Mouse (Mus musculus) hindbrain, embryonic 12.5 days (tissue): ENCODE results near the gene Ccdc60. TPM values are rescaled to one million over a fixed set of nuclear protein-coding genes. Genes with fewer than 3 reads are reported as not detected.

ENCODE experiments used
- ATAC-seq: fragments of 200-750 bp; cut with Nextera tagmentation; 2 replicates; pipeline ENCODE4 v1.8.0; 2017; ENCODE audit warnings: moderate TSS enrichment; ENCODE audit not compliant: low FRiP score
- H3K27ac ChIP-seq: fragments of 300-500 bp; sonication (generic); 2 replicates; pipeline ENCODE4 v1.5.1; 2016; ENCODE audit warnings: mild to moderate bottlenecking
- H3K27me3 ChIP-seq: fragments of 300-500 bp; sonication (generic); 2 replicates; pipeline ENCODE4 v1.6.1; 2016; ENCODE audit warnings: mild to moderate bottlenecking
- H3K36me3 ChIP-seq: fragments of 300-500 bp; sonication (generic); 2 replicates; pipeline ENCODE4 v1.6.1; 2016; ENCODE audit warnings: mild to moderate bottlenecking
- H3K4me1 ChIP-seq: fragments of 300-500 bp; sonication (generic); 2 replicates; pipeline ENCODE4 v1.6.1; 2016
- H3K4me2 ChIP-seq: fragments of 300-500 bp; sonication (generic); replicated peaks from 2 replicates; pipeline ENCODE4 v1.6.1; 2016; ENCODE audit warnings: mild to moderate bottlenecking
- H3K4me3 ChIP-seq: fragments of 300-500 bp; sonication (generic); 2 replicates; pipeline ENCODE4 v1.5.1; 2016; ENCODE audit warnings: mild to moderate bottlenecking
- H3K9ac ChIP-seq: fragments of 300-500 bp; sonication (generic); 2 replicates; pipeline ENCODE4 v1.6.1; 2016; ENCODE audit warnings: mild to moderate bottlenecking, moderate library complexity
- H3K9me3 ChIP-seq: fragments of 300-500 bp; sonication (generic); replicated peaks from 2 replicates; pipeline ENCODE4 v1.6.1; 2016; ENCODE audit warnings: mild to moderate bottlenecking
- WGBS: fragments of 180-500 bp; shearing (Covaris S2); methylation state at CpG from one replicate; pipeline ENCODE4 v1.1.7; 2016; 5-methylcytosine and 5-hydroxymethylcytosine counted together
- polyA plus RNA-seq: library from polyadenylated mRNA; unstranded; fragments of >200 nt; fragmentation: Nextera tagmentation; extraction: Ambion mirVana; gene quantifications from 2 replicates; pipeline ENCODE4 v1.2.1, GENCODE M21; 2016

Gene Ccdc60
- polyA plus RNA-seq, 1 experiment from 2014 or later = 2.4 TPM

DNA sequence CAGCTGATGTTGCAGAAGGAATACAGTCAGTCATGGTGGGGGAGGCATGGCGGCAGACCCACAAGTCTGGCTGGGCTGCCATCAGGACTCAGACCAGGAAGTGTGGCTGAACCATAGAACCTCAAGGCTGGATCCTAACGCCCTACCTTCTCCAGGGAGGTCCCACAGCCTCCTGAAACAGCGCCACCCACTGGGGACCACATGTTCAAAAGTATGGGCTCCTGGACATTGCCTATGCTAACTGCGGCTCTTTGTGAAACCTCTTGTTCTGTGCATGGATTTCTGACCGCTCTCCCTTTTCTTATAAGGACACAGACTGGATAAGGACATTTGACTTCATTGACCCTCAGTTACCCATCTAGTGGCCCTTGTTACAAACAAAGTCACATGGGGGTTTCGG, 64.8 kb downstream of the Ccdc60 start:
- H3K36me3 ChIP-seq = no peaks in the 10 kb centered on the region
- no peak overlapping the region for H3K27ac ChIP-seq
- no peak overlapping the region for H3K4me2 ChIP-seq
- H3K9me3 ChIP-seq = no peaks in the 10 kb centered on the region
- no peaks in the 10 kb centered on the region for H3K27me3 ChIP-seq
- no peaks in the 10 kb centered on the region for H3K4me1 ChIP-seq
- 78% methylated on average over 6 of the region's 6 CpGs for WGBS
- no peak overlapping the region for H3K9ac ChIP-seq
- no peak overlapping the region for H3K4me3 ChIP-seq
- ATAC-seq = no peak

- Histone ChIP-seq H3K9ac (no peak overlapping the region), H3K9me3 (no peaks in the 10 kb centered on the region), H3K36me3 (no peaks in the 10 kb centered on the region), H3K27ac (no peak overlapping the region), H3K27me3 (peaks cover 2% of the 10 kb centered on the region; the same call in 1 of the 2 replicates), H3K4me3 (no peak overlapping the region), H3K4me1 (no peaks in the 10 kb centered on the region), H3K4me2 (no peak overlapping the region)
- ATAC-seq = no peak
- WGBS = 93% methylated on average over 3 of the region's 3 CpGs
Measured at GRCm38 (mm10) chr5:116221916-116222315, 66.9 kb downstream of the Ccdc60 start.

DNA sequence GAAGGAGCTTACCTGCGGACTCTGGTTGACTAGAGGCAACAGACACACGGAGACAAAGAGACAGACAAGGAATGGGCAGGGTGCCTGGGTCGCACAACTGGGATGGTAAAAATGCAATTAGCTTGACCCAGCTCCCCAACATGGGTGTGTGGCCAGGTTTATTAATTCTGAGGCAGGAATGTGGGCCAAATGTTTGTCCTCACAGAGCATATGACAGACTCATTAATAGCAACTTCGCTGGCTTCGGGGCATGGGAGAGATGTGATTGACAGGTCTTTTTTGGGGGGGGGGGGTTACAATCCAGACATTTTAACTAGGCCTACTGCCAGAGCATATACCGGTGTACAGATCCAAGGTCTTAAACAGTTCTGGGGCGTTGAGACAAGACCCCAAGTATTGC, 69.5 kb downstream of the Ccdc60 start:
- WGBS = 77% methylated on average over 7 of the region's 7 CpGs
- H3K9me3 ChIP-seq = no peaks in the 10 kb centered on the region

GRCm38 (mm10) chr5:116212706-116213105, 76.1 kb downstream of the Ccdc60 start:
- WGBS = 61% methylated on average over 5 of the region's 5 CpGs
- no peak overlapping the region for H3K27ac ChIP-seq
- no peaks in the 10 kb centered on the region for H3K36me3 ChIP-seq
- H3K4me1 ChIP-seq = peaks cover 24% of the 10 kb centered on the region
- no peak overlapping the region for H3K4me3 ChIP-seq
- no peak overlapping the region for H3K4me2 ChIP-seq
- no peak for ATAC-seq
- no peaks in the 10 kb centered on the region for H3K9me3 ChIP-seq
- H3K27me3 ChIP-seq = peaks cover 5% of the 10 kb centered on the region; the same call in 1 of the 2 replicates
- no peak overlapping the region for H3K9ac ChIP-seq

More for the DNA sequence above, 69.5 kb downstream of the Ccdc60 start:
- no peak overlapping the region for H3K4me3 ChIP-seq
- H3K9ac ChIP-seq = no peak overlapping the region
- H3K4me1 ChIP-seq = no peaks in the 10 kb centered on the region
- no peak overlapping the region for H3K4me2 ChIP-seq
- no peak for ATAC-seq
- H3K36me3 ChIP-seq = no peaks in the 10 kb centered on the region
- no peak overlapping the region for H3K27ac ChIP-seq
- H3K27me3 ChIP-seq = peaks cover 5% of the 10 kb centered on the region; the same call in 1 of the 2 replicates

- Histone ChIP-seq H3K4me1 (peaks cover 29% of the 10 kb centered on the region), H3K27me3 (0 out of 2 replicates have a peak, but pooled peaks cover 4% of the 10 kb centered on the region), H3K36me3 (no peaks in the 10 kb centered on the region), H3K4me3 (no peak overlapping the region), H3K27ac (peak overlapping the region; percentile 74), H3K9me3 (no peaks in the 10 kb centered on the region), H3K9ac (no peak overlapping the region), H3K4me2 (no peak overlapping the region)
- peak; percentile 46 for ATAC-seq
- 34% methylated on average over 11 of the region's 11 CpGs for WGBS
Measured at GRCm38 (mm10) chr5:116209378-116210091, 79.2 kb downstream of the Ccdc60 start.

DNA sequence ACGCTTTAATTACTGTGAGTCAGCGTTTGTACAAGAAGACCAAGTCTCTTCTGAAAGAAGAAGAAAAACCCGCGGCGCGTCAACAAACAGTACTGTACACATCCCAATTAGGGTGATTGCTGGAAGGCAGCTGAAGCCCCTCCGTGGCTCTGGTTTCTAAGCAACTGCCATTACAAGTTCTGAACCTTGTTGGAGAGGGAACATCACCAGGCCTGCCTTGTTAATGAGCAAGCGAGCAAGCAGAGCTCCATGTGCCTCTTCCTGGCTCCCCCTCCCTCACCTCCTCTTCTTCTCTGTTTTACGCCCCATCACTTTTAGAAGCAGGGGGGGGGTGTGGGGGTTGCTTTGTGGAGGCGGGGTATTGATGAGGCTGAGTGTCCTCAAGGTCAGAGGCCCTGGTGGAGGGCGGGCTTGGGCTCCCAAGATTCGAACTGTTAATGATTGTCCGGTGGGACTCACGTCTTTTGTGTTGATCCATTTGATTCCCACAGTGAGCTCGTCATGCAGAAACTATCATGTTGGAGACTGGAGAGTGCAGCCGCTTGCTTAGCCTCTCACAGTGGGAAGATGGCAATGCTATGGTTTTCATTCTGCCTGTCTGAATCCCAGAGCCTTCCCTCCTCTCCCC, 79.9 kb downstream of the Ccdc60 start:
- peak; percentile 55 for ATAC-seq

DNA sequence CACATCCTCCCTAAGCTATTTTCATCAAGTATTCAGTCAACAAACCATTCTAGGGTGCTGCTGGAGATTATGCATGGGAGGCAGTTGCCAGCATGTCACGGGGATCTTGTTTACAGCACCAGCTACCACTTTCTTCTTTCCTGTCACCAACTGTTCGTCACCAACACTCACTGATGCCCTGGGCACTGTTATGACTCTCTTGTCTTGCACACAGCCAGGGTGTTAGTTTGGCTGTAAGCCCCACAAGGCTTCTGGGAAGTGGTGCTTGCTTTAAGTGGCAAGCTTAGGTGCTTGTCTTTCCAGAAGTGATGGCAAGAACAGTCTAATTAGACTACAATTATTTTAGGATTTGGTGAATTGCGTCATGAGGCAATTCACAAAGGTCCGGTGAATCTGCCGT, 86.1 kb downstream of the Ccdc60 start:
- 0 out of 2 replicates have a peak, but pooled peaks cover 4% of the 10 kb centered on the region for H3K27me3 ChIP-seq
- H3K4me3 ChIP-seq = no peak overlapping the region
- H3K4me1 ChIP-seq = peaks cover 5% of the 10 kb centered on the region; the same call in 1 of the 2 replicates
- ATAC-seq = no peak
- no peaks in the 10 kb centered on the region for H3K36me3 ChIP-seq
- no peak overlapping the region for H3K27ac ChIP-seq
- no peaks in the 10 kb centered on the region for H3K9me3 ChIP-seq
- H3K4me2 ChIP-seq = no peak overlapping the region
- 84% methylated on average over 5 of the region's 5 CpGs for WGBS
- no peak overlapping the region for H3K9ac ChIP-seq

More for the DNA sequence above, 79.9 kb downstream of the Ccdc60 start:
- Histone ChIP-seq H3K9ac (no peak overlapping the region), H3K27me3 (0 out of 2 replicates have a peak, but pooled peaks cover 4% of the 10 kb centered on the region), H3K27ac (peak overlapping the region; percentile 74), H3K9me3 (no peaks in the 10 kb centered on the region), H3K4me3 (no peak overlapping the region), H3K36me3 (no peaks in the 10 kb centered on the region), H3K4me1 (peaks cover 29% of the 10 kb centered on the region), H3K4me2 (peak overlapping the region; percentile 13; the same call in 1 of the 2 replicates)
- WGBS = 20% methylated on average over 16 of the region's 16 CpGs

- no peak for ATAC-seq
- H3K4me2 ChIP-seq = peak overlapping the region; percentile 19; the same call in 1 of the 2 replicates
- no peak overlapping the region for H3K27ac ChIP-seq
- WGBS = 44% methylated on average over 11 of the region's 11 CpGs
- H3K27me3 ChIP-seq = no peaks in the 10 kb centered on the region
- H3K9me3 ChIP-seq = no peaks in the 10 kb centered on the region
- 0 out of 2 replicates have a peak, but pooled peaks cover 8% of the 10 kb centered on the region for H3K4me1 ChIP-seq
- no peak overlapping the region for H3K9ac ChIP-seq
- no peaks in the 10 kb centered on the region for H3K36me3 ChIP-seq
- no peak overlapping the region for H3K4me3 ChIP-seq
Measured at GRCm38 (mm10) chr5:116194499-116194898, 94.3 kb downstream of the Ccdc60 start.

DNA sequence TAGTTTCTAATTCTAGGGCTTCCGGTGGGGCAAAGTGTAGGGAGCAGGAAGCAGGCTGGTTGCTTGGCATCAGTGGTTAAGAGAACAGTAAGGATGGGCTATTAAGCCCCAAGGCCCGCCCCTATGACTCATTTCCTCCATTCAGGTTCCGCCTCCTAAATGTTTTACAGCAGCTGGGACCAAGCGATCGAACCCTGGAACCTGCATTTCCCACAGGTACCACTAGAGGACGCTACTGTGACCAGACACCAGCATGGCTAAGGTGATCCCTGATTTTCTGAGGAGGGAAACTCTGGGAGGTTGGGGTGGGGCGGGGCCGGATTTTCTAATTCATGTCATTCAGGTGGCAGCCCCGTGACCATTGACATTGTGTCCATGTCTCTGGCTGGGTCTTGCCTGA, 96.1 kb downstream of the Ccdc60 start:
- no peak overlapping the region for H3K4me3 ChIP-seq
- no peak overlapping the region for H3K4me2 ChIP-seq
- no peaks in the 10 kb centered on the region for H3K27me3 ChIP-seq
- H3K9me3 ChIP-seq = no peaks in the 10 kb centered on the region
- H3K36me3 ChIP-seq = no peaks in the 10 kb centered on the region
- H3K9ac ChIP-seq = no peak overlapping the region
- 0 out of 2 replicates have a peak, but pooled peaks cover 8% of the 10 kb centered on the region for H3K4me1 ChIP-seq
- ATAC-seq = no peak
- 70% methylated on average over 9 of the region's 9 CpGs for WGBS
- no peak overlapping the region for H3K27ac ChIP-seq

DNA sequence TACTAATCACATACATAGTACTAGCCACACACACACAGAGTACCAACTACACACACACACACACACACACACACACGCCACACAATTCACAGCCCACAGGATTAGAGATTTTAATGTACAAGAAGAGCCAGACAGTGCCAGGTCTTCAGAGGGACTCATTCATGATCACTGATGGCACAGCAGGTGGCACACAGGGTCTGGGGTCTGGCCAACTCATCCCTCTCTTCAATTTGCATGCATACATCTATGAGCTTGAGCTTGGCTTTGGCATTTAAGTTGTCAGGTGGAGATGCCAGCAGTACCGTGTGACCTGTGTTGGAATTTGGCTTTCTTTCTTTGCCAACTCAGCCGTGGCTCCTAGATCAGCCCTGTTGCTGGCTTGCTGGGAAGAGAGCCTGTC, 97.2 kb downstream of the Ccdc60 start:
- no peaks in the 10 kb centered on the region for H3K36me3 ChIP-seq
- no peaks in the 10 kb centered on the region for H3K27me3 ChIP-seq
- no peak overlapping the region for H3K4me3 ChIP-seq
- H3K9ac ChIP-seq = no peak overlapping the region
- no peak overlapping the region for H3K4me2 ChIP-seq
- ATAC-seq = no peak
- WGBS = 85% methylated on average over 3 of the region's 3 CpGs
- no peaks in the 10 kb centered on the region; the same call in 1 of the 2 replicates for H3K9me3 ChIP-seq
- H3K27ac ChIP-seq = no peak overlapping the region
- 0 out of 2 replicates have a peak, but pooled peaks cover 8% of the 10 kb centered on the region for H3K4me1 ChIP-seq

- no peak for ATAC-seq
- Histone ChIP-seq H3K27ac (no peak overlapping the region), H3K36me3 (no peaks in the 10 kb centered on the region), H3K9ac (no peak overlapping the region), H3K4me3 (no peak overlapping the region), H3K4me2 (no peak overlapping the region), H3K4me1 (0 out of 2 replicates have a peak, but pooled peaks cover 8% of the 10 kb centered on the region), H3K9me3 (no peaks in the 10 kb centered on the region; the same call in 1 of the 2 replicates), H3K27me3 (no peaks in the 10 kb centered on the region)
- WGBS = 46% methylated on average over 6 of the region's 6 CpGs
Measured at GRCm38 (mm10) chr5:116189818-116190217, 99.0 kb downstream of the Ccdc60 start.

DNA sequence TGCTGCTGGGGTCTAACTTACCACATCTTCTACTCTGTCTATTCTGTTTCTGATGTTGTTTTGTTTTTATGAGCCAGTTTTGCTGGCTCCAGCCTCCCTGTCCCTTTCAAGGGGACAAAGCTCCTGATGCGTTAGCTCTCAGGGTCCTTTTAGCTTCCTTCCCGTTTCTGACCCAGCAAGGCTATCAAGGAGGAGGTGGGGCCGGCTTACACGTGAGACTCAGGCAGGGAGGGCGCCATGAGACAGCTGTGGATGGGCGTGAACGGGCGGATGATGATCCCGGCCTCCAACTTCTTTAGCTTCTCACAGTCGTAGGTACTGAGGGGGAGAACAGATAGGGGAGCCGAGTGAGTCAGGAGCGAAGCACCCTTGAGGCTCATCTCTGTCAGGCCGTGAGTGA, 108.2 kb downstream of the Ccdc60 start:
- Histone ChIP-seq H3K36me3 (no peaks in the 10 kb centered on the region), H3K9ac (no peak overlapping the region), H3K4me3 (no peak overlapping the region), H3K4me1 (peaks cover 18% of the 10 kb centered on the region), H3K27ac (no peak overlapping the region), H3K27me3 (no peaks in the 10 kb centered on the region), H3K9me3 (no peaks in the 10 kb centered on the region), H3K4me2 (no peak overlapping the region)
- WGBS = 28% methylated on average over 13 of the region's 13 CpGs
- ATAC-seq = no peak
